Mouse (Mus musculus): ENCODE measurements at regions not wholly inside any gene's neighbourhood (a gene's known extent, or its start where the extent isn't known, plus 50 kb on each side); places are given as distances from the start of the nearest gene placed in this dataset.

GRCm38 (mm10) chr8:60220946-60221345 is 282.1 kb downstream of the Gm10283 start:
- Histone ChIP-seq H3K27ac (replicated peaks) (no peak overlapping the region), H3K9me3 (no peaks in the 10 kb centered on the region), H3K4me3 (no peak overlapping the region), H3K36me3 (no peaks in the 10 kb centered on the region), H3K9ac (no peak overlapping the region), H3K4me1 (replicated peaks) (no peaks in the 10 kb centered on the region), H3K4me2 (no peak overlapping the region), H3K27me3 (no peaks in the 10 kb centered on the region)
- WGBS, result 86% methylated on average over 2 of the region's 2 CpGs
- ATAC-seq (ENCODE audit: low read depth), result no peak

- H3K27ac ChIP-seq (replicated peaks), result no peak overlapping the region
- H3K4me3 ChIP-seq, result no peak overlapping the region
- H3K4me2 ChIP-seq, result no peak overlapping the region
- no peaks in the 10 kb centered on the region for H3K4me1 ChIP-seq (replicated peaks)
- no peaks in the 10 kb centered on the region for H3K27me3 ChIP-seq
- H3K9ac ChIP-seq, result no peak overlapping the region
- ATAC-seq (ENCODE audit: low read depth), result no peak
- H3K36me3 ChIP-seq, result no peaks in the 10 kb centered on the region
- H3K9me3 ChIP-seq, result no peaks in the 10 kb centered on the region
Observed at GRCm38 (mm10) chr8:60195641-60196040, 307.4 kb downstream of the Gm10283 start.

GRCm38 (mm10) chr8:60167716-60168272 is 335.2 kb downstream of the Gm10283 start:
- H3K36me3 ChIP-seq, result no peaks in the 10 kb centered on the region
- no peaks in the 10 kb centered on the region for H3K27me3 ChIP-seq
- H3K27ac ChIP-seq (replicated peaks), result no peak overlapping the region
- H3K9ac ChIP-seq, result no peak overlapping the region
- 52% methylated on average over 5 of the region's 5 CpGs for WGBS
- ATAC-seq (ENCODE audit: low read depth), result no peak
- no peaks in the 10 kb centered on the region for H3K9me3 ChIP-seq
- no peaks in the 10 kb centered on the region for H3K4me1 ChIP-seq (replicated peaks)
- H3K4me3 ChIP-seq, result no peak overlapping the region
- no peak overlapping the region for H3K4me2 ChIP-seq

All from neural tube, embryonic 13.5 days (tissue).